Mouse (Mus musculus): ENCODE results near the gene Mrps2.
A peak's percentile ranks its signal among the peaks of the same experiment; 100 is the strongest.
"Not testable (repeated sequence)": the region's sequence is repeated elsewhere in the genome, so short reads cannot be mapped to it uniquely, and the experiment has no call there.

Gene Mrps2

GRCm38 (mm10) chr2:28477993-28478392 is 10.1 kb downstream of the Mrps2 start:
- not testable (repeated sequence) for DNase-seq (ENCODE audit: low spot score)

GRCm38 (mm10) chr2:28479208-28480204 is 11.6 kb downstream of the Mrps2 start:
- DNase-seq (ENCODE audit: low spot score): no peak

DNA sequence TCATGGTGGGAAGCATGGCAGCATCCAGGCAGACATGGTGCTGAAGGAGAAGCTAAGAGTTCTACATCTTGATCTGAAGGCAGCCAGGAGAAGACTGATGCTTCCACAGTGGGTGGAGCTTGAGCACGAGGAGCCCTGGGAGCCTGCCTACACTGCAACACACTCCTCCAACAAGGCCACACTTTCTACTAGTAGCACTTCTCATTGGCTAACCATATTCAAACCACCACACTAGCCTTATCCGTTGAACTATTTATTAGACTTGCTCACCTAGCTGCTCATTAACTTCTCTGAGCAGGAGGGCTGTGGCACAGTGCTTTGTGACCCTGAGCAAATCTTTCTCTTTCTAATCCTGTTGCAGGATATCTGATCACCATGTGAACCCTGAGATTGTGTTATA is 16.0 kb downstream of the Mrps2 start:
- DNase-seq (ENCODE audit: low spot score): no peak

GRCm38 (mm10) chr2:28494521-28494920 is 26.7 kb downstream of the Mrps2 start:
- no peak for DNase-seq (ENCODE audit: low spot score)

GRCm38 (mm10) chr2:28495207-28495756 is 27.4 kb downstream of the Mrps2 start:
- no peak for DNase-seq (ENCODE audit: low spot score)

- DNase-seq (ENCODE audit: low spot score): no peak
Observed at GRCm38 (mm10) chr2:28495801-28496595, 28.1 kb downstream of the Mrps2 start.

- no peak for DNase-seq (ENCODE audit: low spot score)
Observed at GRCm38 (mm10) chr2:28496671-28497070, 28.8 kb downstream of the Mrps2 start, which contains the start of gene Gbgt1. Gene Gbgt1 (plus strand): TSS chr2:28496891.

GRCm38 (mm10) chr2:28497561-28497960 is 29.7 kb downstream of the Mrps2 start:
- no peak for DNase-seq (ENCODE audit: low spot score)

DNA sequence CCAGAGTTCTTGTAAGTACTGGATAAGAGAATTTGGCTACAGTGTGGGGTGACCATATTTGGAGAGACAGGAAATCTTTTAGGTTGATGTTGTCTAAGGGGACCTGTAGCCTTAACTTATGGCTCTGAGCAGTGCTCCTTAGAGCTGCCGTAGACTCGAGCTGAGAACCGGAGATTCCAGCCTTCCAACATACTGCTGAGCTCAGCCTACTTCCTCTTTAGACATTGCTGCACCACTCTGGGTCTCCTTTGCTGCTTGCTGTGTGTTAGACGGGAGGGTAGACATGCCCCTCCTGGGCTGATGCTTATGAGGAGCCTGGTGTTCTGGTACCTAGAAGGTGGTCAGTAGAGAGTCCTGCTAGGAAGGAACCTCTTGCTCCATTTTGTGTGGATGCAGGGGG is 30.6 kb downstream of the Mrps2 start:
- DNase-seq (ENCODE audit: low spot score): no peak

GRCm38 (mm10) chr2:28502987-28503386 is 35.1 kb downstream of the Mrps2 start:
- DNase-seq (ENCODE audit: low spot score): no peak

DNA sequence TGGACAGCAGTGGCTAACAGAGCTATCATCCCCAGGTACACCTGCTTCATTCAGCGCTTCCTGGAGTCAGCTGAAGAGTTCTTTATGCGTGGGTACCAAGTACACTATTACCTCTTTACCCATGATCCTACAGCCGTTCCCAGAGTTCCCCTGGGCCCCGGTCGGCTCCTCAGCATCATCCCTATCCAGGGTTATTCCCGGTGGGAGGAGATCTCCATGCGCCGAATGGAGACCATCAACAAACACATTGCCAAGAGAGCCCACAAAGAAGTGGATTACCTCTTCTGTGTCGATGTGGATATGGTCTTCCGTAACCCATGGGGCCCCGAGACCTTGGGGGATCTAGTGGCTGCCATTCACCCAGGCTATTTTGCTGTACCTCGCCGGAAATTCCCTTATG is 36.8 kb downstream of the Mrps2 start:
- no peak for DNase-seq (ENCODE audit: low spot score)

DNA sequence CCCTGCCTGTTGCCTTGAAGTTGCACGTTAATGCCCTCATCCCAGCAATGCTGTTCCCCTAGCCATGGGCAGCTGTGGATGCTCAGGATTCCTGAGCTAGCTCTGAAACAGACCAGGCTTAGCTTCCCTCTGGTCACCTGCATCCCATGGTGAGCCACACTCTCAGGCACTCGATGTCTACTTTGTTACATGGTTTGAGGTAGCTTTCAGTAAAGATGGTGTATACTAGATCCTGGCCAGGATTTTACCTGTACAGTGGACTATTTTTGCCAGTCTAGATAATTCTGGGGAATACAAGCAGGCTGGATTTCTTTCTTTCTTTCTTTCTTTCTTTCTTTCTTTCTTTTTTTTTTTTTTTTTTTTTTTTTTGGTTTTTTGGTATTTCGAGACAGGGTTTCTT is 37.9 kb downstream of the Mrps2 start, which contains the start of gene Gm10134:
Gm10134 (plus strand) TSS at position 301 of the 400 bp plus-strand sequence.
- DNase-seq (ENCODE audit: low spot score): no peak

- no peak for DNase-seq (ENCODE audit: low spot score)
Observed at GRCm38 (mm10) chr2:28506291-28506690, 38.4 kb downstream of the Mrps2 start.

DNA sequence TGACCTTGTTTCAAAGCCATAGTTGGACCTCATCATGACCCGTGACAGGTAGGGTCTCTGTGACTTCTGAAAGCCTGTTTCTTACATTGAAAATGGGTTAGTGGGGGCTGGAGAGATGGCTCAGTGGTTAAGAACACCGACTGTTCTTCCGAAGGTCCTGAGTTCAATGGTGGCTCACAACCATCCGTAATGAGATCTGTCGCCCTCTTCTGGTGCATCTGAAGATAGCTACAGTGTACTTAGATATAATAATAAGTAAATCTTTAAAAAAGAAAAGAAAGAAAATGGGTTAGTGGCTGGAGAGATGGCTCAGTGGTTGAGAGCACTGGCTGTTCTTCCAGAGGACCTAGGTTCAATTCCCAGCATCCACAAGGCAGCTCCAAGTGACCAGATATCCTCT is 43.7 kb downstream of the Mrps2 start:
- DNase-seq (ENCODE audit: low spot score): not testable (repeated sequence)

- no peak for DNase-seq (ENCODE audit: low spot score)
Observed at GRCm38 (mm10) chr2:28512798-28513401, 45.0 kb downstream of the Mrps2 start, which contains the start of gene Ralgds. Gene Ralgds (plus strand): TSS chr2:28513125.

DNA sequence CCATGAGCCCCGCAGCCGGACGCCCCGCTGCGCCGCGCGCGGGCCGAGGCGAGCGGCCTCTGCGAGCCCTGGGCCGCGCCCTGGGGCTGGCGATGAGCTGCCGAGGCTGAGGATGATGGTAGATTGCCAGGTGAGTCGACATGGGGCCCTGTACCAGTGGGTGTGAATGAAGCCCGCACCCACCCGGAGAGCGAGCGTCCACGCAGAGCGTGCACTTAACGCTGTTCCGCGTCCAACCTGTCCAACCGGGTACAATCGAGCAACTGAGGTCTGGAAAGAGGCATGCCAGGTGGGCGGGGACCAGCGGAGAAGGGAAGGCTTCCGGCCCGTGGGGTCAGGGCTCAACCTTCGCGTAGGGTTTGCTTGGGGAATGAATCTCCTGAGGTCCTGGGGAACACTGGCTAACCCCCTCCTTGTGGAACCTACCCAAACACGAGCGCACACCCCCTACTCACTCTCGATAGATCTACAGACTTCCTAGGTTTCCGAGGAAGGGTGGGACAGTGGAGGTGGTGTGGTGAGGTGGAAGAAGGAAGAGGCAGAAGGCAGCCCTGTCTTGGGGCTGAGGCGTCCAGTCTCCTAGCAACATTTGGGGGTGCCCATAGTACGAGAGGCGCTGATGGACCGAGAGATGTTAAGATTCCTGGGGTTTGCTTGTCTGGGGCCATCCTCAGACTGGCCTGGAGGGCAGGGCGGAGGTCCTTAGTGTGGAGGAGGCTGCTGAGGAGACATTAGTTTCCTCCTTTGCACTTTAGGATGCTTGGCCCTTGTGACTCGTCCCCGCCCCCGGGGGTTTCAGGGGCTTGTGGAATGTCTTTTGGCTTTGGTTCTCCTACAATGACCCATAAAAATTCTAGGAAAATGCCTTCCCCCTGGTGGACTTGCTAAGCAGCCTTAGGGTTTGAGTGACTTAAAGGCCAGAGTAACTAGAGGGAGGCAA is 45.8 kb downstream of the Mrps2 start:
- no peak for DNase-seq (ENCODE audit: low spot score)

DNA sequence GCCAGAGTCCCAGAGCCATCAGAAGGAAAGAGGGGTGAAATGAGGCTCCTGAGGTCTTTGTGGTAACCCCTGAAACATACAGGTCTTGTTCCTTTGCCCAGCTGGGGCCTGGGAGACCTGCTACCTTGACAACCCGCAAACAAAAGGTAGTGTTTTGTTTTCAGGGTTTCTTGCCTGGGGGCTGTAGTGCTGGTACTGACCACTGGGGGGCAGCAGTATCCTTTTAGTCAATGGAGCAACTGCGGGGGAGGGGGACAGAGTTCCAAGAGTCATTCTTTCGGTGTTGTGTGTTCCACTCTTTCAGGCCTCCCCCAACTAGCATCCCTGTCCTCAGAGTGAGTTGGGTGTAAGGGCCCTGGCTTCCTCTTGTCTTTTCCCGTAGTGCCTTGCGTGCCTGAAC is 46.6 kb downstream of the Mrps2 start:
- peak; percentile 70 for DNase-seq (ENCODE audit: low spot score)

DNA sequence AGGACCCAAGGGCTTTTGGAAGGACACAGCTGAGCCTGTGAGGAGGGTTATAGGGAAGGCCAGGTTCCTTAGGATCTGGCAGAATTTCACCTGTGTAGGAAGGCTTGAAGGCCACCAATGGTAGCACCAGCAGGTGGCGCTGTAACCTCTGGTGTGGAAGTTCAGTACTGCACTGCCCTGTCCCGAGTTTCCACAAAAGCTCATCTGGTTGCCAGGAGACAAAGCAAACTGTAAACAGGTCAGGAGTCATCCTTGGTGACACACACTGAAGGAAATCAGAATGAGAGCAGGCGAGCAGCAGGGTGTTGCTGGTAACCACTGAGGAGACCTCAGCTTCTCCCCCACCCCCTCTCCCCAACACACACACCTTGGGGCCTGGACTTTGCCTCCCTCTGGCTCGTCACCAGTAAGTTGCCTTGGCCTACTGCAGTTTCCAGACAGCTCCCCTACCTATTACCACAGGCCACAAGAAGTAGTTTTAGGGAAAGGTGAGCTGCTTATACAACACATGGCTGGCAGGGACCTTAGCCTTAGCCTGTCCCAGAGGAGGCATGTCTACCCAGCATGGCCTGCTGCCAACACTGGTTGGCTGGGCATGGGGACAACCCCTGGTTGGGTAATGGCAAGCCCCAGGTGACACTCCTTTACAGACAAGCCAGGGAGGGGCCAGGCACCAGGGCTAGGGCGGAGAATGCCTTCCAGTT is 49.5 kb downstream of the Mrps2 start:
- peak; percentile 55 for DNase-seq (ENCODE audit: low spot score)

- no peak for DNase-seq (ENCODE audit: low spot score)
Observed at GRCm38 (mm10) chr2:28518231-28518630, 50.4 kb downstream of the Mrps2 start.

DNA sequence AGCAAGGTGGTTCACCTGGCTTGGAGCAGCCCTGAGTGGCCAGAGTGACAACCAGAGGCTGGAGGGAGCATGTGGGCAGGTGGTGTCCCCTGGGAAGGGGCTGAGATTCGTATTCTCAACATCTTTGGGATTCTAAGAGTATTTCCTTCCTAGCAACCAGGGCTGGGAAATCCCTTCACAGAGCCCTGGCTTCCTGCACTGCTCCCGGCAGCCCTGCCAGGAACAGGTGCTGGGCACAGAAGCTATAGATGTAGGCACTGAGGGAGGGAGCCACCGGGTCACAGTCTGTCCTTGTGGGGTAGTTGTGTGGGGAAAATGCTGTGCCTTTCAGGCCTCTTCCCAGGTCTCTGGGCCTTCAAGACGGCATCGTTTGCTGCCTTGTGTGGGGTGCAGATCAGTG is 52.7 kb downstream of the Mrps2 start:
- DNase-seq (ENCODE audit: low spot score): no peak
